Comparison of ENCODE assay signal across 15 mouse cellular contexts in genomic region chr5:36101129-36101528, GRCm38 (mm10).
A peak's percentile ranks its signal among the peaks of the same experiment; 100 is the strongest.
DNase-seq lines count a peak whose midpoint lies in the region; ATAC-seq lines count a peak whose summit lies in the region.
"Had no signal": no experiment of that assay in that cellular context is flagged by ENCODE, and none has a peak within 500 bp of the region (broad histone marks: within the 10 kb centered on the region; RNA-seq: fewer than 3 reads in every experiment).

No protein-coding gene starts in this region.

- H3K9me3 ChIP-seq in kidney, embryonic 15.5 days (replicated peaks): no peaks in the 10 kb centered on the region
- H3K9me3 ChIP-seq in lung, embryonic 15.5 days: no peaks in the 10 kb centered on the region
- H3K9me3 ChIP-seq: embryonic facial prominence, embryonic 15.5 days; forebrain, embryonic 10.5 days; liver, embryonic 15.5 days had no signal

- 0 out of 2 replicates have a peak, but pooled peaks cover 10% of the 10 kb centered on the region for H3K4me1 ChIP-seq in kidney, embryonic 15.5 days
- H3K4me1 ChIP-seq in lung, embryonic 15.5 days: peaks cover 26% of the 10 kb centered on the region
- H3K4me1 ChIP-seq: forebrain, embryonic 10.5 days; liver, embryonic 15.5 days had no signal

- H3K27me3 ChIP-seq in kidney, embryonic 15.5 days: peaks cover 8% of the 10 kb centered on the region
- no peaks in the 10 kb centered on the region for H3K27me3 ChIP-seq in lung, embryonic 15.5 days
- H3K27me3 ChIP-seq: embryonic facial prominence, embryonic 15.5 days; liver, embryonic 15.5 days had no signal

- no peak for ATAC-seq in kidney, embryonic 15.5 days (replicated peaks; ENCODE audit: low FRiP score)
- ATAC-seq in lung, embryonic 15.5 days (ENCODE audit: borderline replicate concordance, extremely low read depth, low FRiP score, low TSS enrichment): peak; percentile 48; the same call in 1 of the 2 replicates
- ATAC-seq: hindbrain, embryonic 16.5 days had no signal

- 13% methylated on average over 10 of the region's 10 CpGs for WGBS in kidney, embryonic 15.5 days
- WGBS in lung, embryonic 15.5 days: 33% methylated on average over 10 of the region's 10 CpGs

- H3K27ac ChIP-seq in kidney, embryonic 15.5 days: no peak overlapping the region
- peak overlapping the region; percentile 67 for H3K27ac ChIP-seq in lung, embryonic 15.5 days
- H3K27ac ChIP-seq: embryonic facial prominence, embryonic 15.5 days; forebrain, embryonic 10.5 days; liver, embryonic 15.5 days had no signal

- H3K4me2 ChIP-seq in kidney, embryonic 15.5 days: no peak overlapping the region
- no peak overlapping the region for H3K4me2 ChIP-seq in lung, embryonic 15.5 days
- H3K4me2 ChIP-seq: embryonic facial prominence, embryonic 15.5 days; liver, embryonic 15.5 days had no signal

- H3K9ac ChIP-seq in kidney, embryonic 15.5 days: no peak overlapping the region
- H3K9ac ChIP-seq in lung, embryonic 15.5 days: no peak overlapping the region
- H3K9ac ChIP-seq: embryonic facial prominence, embryonic 15.5 days; liver, embryonic 15.5 days had no signal

- peak; percentile 36 for DNase-seq in kidney, adult 9 months
- peak; percentile 49 for DNase-seq in kidney, postnatal 14 days
- peak; percentile 16 for DNase-seq in skeletal muscle tissue, adult 2 months (ENCODE audit: low read depth, low spot score)
- no peak for DNase-seq in ovary, adult 18-20 months (ENCODE audit: low spot score)
- DNase-seq in right cerebral cortex, adult 18-20 months: no peak
- DNase-seq: cerebellum, adult 9-11 months; gastrocnemius, postnatal 14 days; heart, postnatal 14 days; retina, postnatal 1 day had no signal

- H3K36me3 ChIP-seq in kidney, embryonic 15.5 days: no peaks in the 10 kb centered on the region
- no peaks in the 10 kb centered on the region for H3K36me3 ChIP-seq in lung, embryonic 15.5 days
- H3K36me3 ChIP-seq: embryonic facial prominence, embryonic 15.5 days; forebrain, embryonic 10.5 days; liver, embryonic 15.5 days had no signal

- no peak overlapping the region for H3K4me3 ChIP-seq in kidney, embryonic 15.5 days (replicated peaks)
- no peak overlapping the region for H3K4me3 ChIP-seq in lung, embryonic 15.5 days
- H3K4me3 ChIP-seq: embryonic facial prominence, embryonic 15.5 days; forebrain, embryonic 10.5 days; liver, embryonic 15.5 days had no signal

Comparison
In these comparisons a context has a peak if more than half of its experiments do, and no peak if none do; other contexts are left out.
1. DNase-seq: peak in kidney, adult 9 months (single experiment), kidney, postnatal 14 days (single experiment) and skeletal muscle tissue, adult 2 months (single experiment); none in ovary, adult 18-20 months (single experiment) and right cerebral cortex, adult 18-20 months (single experiment).